Mouse (Mus musculus): ENCODE data around the gene Edn1. TPM values are rescaled to one million over a fixed set of nuclear protein-coding genes. Genes with fewer than 3 reads are reported as not detected.

The Edn1 gene
- polyA plus RNA-seq, 1 experiment from 2014 or later: 5.7 TPM

DNA sequence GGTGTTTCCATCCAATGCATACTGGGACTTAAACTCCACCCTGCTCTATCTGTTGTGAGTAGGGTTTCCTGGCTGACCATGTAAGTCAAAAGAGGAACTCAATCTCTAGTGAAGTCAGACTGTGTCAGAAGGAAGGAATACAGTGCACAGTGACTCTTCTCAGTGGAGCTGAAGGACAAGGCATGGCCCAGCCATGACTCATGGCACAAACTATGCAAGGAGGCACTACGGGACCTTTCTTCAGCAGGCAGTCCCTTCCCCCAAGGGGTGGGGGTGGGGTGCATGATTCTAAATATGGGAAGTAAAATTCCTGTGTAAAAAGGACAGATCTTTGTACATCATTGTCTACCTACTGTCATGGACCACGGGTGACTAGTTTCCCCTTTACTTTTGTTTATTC, 27.3 kb downstream of the Edn1 start:
- no peak overlapping the region for H3K4me3 ChIP-seq (replicated peaks)
- no peaks in the 10 kb centered on the region for H3K27me3 ChIP-seq
- no peak for ATAC-seq (ENCODE audit: insufficient number of reproducible peaks, low FRiP score, low TSS enrichment, low read depth)
- H3K9ac ChIP-seq: no peak overlapping the region
- 58% methylated on average over 2 of the region's 2 CpGs for WGBS
- no peaks in the 10 kb centered on the region for H3K4me1 ChIP-seq
- H3K4me2 ChIP-seq (replicated peaks): no peak overlapping the region
- no peak overlapping the region for H3K27ac ChIP-seq (replicated peaks)
- H3K9me3 ChIP-seq (replicated peaks): no peaks in the 10 kb centered on the region
- H3K36me3 ChIP-seq: no peaks in the 10 kb centered on the region

DNA sequence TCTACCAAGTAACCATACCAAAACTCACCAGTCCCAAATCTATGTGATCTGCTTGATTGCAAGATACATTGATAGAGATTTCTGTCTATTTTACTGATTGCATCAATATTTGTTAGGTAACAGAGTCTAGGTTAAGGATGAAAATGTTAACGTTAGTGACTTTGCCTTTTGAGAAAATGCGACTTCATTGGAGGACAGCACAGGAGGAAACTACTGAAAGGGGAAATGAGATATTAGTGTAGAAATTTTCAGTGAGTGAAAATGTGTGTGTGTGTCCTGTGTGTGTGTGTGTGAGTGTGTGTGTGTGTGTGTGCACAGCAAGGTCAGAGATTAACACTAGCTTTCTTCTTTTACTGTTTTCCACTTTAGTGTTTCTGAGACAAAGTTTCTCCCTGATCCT, 29.8 kb downstream of the Edn1 start:
- no peaks in the 10 kb centered on the region for H3K36me3 ChIP-seq
- 90% methylated on average over 2 of the region's 2 CpGs for WGBS
- H3K4me1 ChIP-seq: no peaks in the 10 kb centered on the region
- H3K9me3 ChIP-seq (replicated peaks): no peaks in the 10 kb centered on the region
- no peak overlapping the region for H3K27ac ChIP-seq (replicated peaks)
- no peaks in the 10 kb centered on the region for H3K27me3 ChIP-seq
- no peak for ATAC-seq (ENCODE audit: insufficient number of reproducible peaks, low FRiP score, low TSS enrichment, low read depth)
- no peak overlapping the region for H3K4me2 ChIP-seq (replicated peaks)
- H3K9ac ChIP-seq: no peak overlapping the region
- no peak overlapping the region for H3K4me3 ChIP-seq (replicated peaks)

- no peak for ATAC-seq (ENCODE audit: insufficient number of reproducible peaks, low FRiP score, low TSS enrichment, low read depth)
- no peak overlapping the region for H3K4me3 ChIP-seq (replicated peaks)
- no peak overlapping the region for H3K4me2 ChIP-seq (replicated peaks)
- 79% methylated on average over 3 of the region's 3 CpGs for WGBS
- no peaks in the 10 kb centered on the region for H3K36me3 ChIP-seq
- H3K9me3 ChIP-seq (replicated peaks): no peaks in the 10 kb centered on the region
- H3K27me3 ChIP-seq: no peaks in the 10 kb centered on the region
- H3K4me1 ChIP-seq: no peaks in the 10 kb centered on the region
- H3K27ac ChIP-seq (replicated peaks): no peak overlapping the region
- H3K9ac ChIP-seq: no peak overlapping the region
Measured at GRCm38 (mm10) chr13:42334981-42335380, 33.7 kb downstream of the Edn1 start.

DNA sequence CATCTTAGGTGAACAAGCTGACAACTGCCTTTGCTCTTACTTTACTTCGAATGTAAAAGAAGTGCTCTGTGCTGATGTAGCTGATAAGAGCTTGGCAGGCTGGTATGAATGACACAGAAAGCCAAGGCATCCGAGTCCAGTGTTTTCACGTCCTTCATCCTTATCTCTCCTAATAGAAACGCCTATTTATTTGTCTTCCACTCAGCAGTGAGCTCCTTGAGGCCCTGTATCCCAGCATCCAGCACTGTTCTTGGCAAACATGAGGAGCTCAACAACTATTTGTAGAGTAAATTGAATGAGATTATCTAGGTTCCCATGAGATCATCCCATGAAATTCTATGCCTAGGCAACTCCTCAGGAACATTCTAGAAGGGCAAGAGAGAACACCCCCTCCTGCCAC, 35.1 kb downstream of the Edn1 start:
- H3K27ac ChIP-seq (replicated peaks): no peak overlapping the region
- H3K4me3 ChIP-seq (replicated peaks): no peak overlapping the region
- H3K9me3 ChIP-seq (replicated peaks): no peaks in the 10 kb centered on the region
- WGBS: 53% methylated on average over 4 of the region's 4 CpGs
- no peaks in the 10 kb centered on the region for H3K27me3 ChIP-seq
- no peak overlapping the region for H3K4me2 ChIP-seq (replicated peaks)
- no peak overlapping the region for H3K9ac ChIP-seq
- ATAC-seq (ENCODE audit: insufficient number of reproducible peaks, low FRiP score, low TSS enrichment, low read depth): no peak
- H3K36me3 ChIP-seq: no peaks in the 10 kb centered on the region
- H3K4me1 ChIP-seq: no peaks in the 10 kb centered on the region

- H3K4me1 ChIP-seq: no peaks in the 10 kb centered on the region
- H3K36me3 ChIP-seq: no peaks in the 10 kb centered on the region
- H3K27me3 ChIP-seq: no peaks in the 10 kb centered on the region
- H3K9me3 ChIP-seq (replicated peaks): no peaks in the 10 kb centered on the region
- H3K27ac ChIP-seq (replicated peaks): no peak overlapping the region
- no peak overlapping the region for H3K4me2 ChIP-seq (replicated peaks)
- 63% methylated on average over 2 of the region's 2 CpGs for WGBS
- H3K9ac ChIP-seq: no peak overlapping the region
- no peak overlapping the region for H3K4me3 ChIP-seq (replicated peaks)
- ATAC-seq (ENCODE audit: insufficient number of reproducible peaks, low FRiP score, low TSS enrichment, low read depth): no peak
Measured at GRCm38 (mm10) chr13:42337072-42337471, 35.8 kb downstream of the Edn1 start.

- Histone ChIP-seq H3K27ac (replicated peaks) (no peak overlapping the region), H3K4me2 (replicated peaks) (no peak overlapping the region), H3K27me3 (no peaks in the 10 kb centered on the region), H3K9ac (no peak overlapping the region), H3K4me3 (replicated peaks) (no peak overlapping the region), H3K9me3 (replicated peaks) (no peaks in the 10 kb centered on the region), H3K4me1 (no peaks in the 10 kb centered on the region), H3K36me3 (no peaks in the 10 kb centered on the region)
- WGBS: 63% methylated on average over 2 of the region's 2 CpGs
- no peak for ATAC-seq (ENCODE audit: insufficient number of reproducible peaks, low FRiP score, low TSS enrichment, low read depth)
Measured at GRCm38 (mm10) chr13:42339466-42339865, 38.2 kb downstream of the Edn1 start.

- H3K4me3 ChIP-seq (replicated peaks): no peak overlapping the region
- 85% methylated on average over 2 of the region's 2 CpGs for WGBS
- no peak overlapping the region for H3K4me2 ChIP-seq (replicated peaks)
- no peaks in the 10 kb centered on the region for H3K36me3 ChIP-seq
- no peaks in the 10 kb centered on the region for H3K27me3 ChIP-seq
- ATAC-seq (ENCODE audit: insufficient number of reproducible peaks, low FRiP score, low TSS enrichment, low read depth): no peak
- no peaks in the 10 kb centered on the region for H3K4me1 ChIP-seq
- H3K9me3 ChIP-seq (replicated peaks): no peaks in the 10 kb centered on the region
- H3K27ac ChIP-seq (replicated peaks): no peak overlapping the region
- no peak overlapping the region for H3K9ac ChIP-seq
Measured at GRCm38 (mm10) chr13:42341871-42342532, 40.7 kb downstream of the Edn1 start.

GRCm38 (mm10) chr13:42345439-42345838, 44.2 kb downstream of the Edn1 start:
- no peak overlapping the region for H3K27ac ChIP-seq (replicated peaks)
- 84% methylated on average over 7 of the region's 7 CpGs for WGBS
- no peaks in the 10 kb centered on the region for H3K4me1 ChIP-seq
- no peak overlapping the region for H3K9ac ChIP-seq
- no peaks in the 10 kb centered on the region for H3K9me3 ChIP-seq (replicated peaks)
- no peak for ATAC-seq (ENCODE audit: insufficient number of reproducible peaks, low FRiP score, low TSS enrichment, low read depth)
- H3K4me3 ChIP-seq (replicated peaks): no peak overlapping the region
- no peaks in the 10 kb centered on the region for H3K36me3 ChIP-seq
- H3K27me3 ChIP-seq: no peaks in the 10 kb centered on the region
- H3K4me2 ChIP-seq (replicated peaks): no peak overlapping the region

- Histone ChIP-seq H3K36me3 (no peaks in the 10 kb centered on the region), H3K4me2 (replicated peaks) (no peak overlapping the region), H3K27ac (replicated peaks) (no peak overlapping the region), H3K4me1 (no peaks in the 10 kb centered on the region), H3K9me3 (replicated peaks) (no peaks in the 10 kb centered on the region), H3K4me3 (replicated peaks) (no peak overlapping the region), H3K27me3 (no peaks in the 10 kb centered on the region), H3K9ac (no peak overlapping the region)
- WGBS: 48% methylated on average over 7 of the region's 7 CpGs
- no peak for ATAC-seq (ENCODE audit: insufficient number of reproducible peaks, low FRiP score, low TSS enrichment, low read depth)
Measured at GRCm38 (mm10) chr13:42346414-42346813, 45.1 kb downstream of the Edn1 start.

GRCm38 (mm10) chr13:42351675-42352074, 50.4 kb downstream of the Edn1 start:
- H3K27ac ChIP-seq (replicated peaks): no peak overlapping the region
- no peak for ATAC-seq (ENCODE audit: insufficient number of reproducible peaks, low FRiP score, low TSS enrichment, low read depth)
- H3K36me3 ChIP-seq: no peaks in the 10 kb centered on the region
- no peak overlapping the region for H3K4me2 ChIP-seq (replicated peaks)
- H3K4me3 ChIP-seq (replicated peaks): no peak overlapping the region
- WGBS: 63% methylated on average over 7 of the region's 7 CpGs
- no peaks in the 10 kb centered on the region for H3K4me1 ChIP-seq
- no peak overlapping the region for H3K9ac ChIP-seq
- H3K9me3 ChIP-seq (replicated peaks): no peaks in the 10 kb centered on the region
- no peaks in the 10 kb centered on the region for H3K27me3 ChIP-seq

Measured in embryonic facial prominence, embryonic 15.5 days (tissue).